Mouse (Mus musculus) megakaryocyte, embryonic 14.5 days (primary cell): Measurements from ENCODE around the gene Klhl22. TPM values are rescaled to one million over a fixed set of nuclear protein-coding genes. Genes with fewer than 3 reads are reported as not detected.

ENCODE experiments used
- H3K27me3 ChIP-seq: replicated peaks from 2 replicates; pipeline ENCODE3; 2012; ENCODE audit warnings: inconsistent platforms
- H3K36me3 ChIP-seq: replicated peaks from 2 replicates; pipeline ENCODE3; 2012; ENCODE audit warnings: low read length, inconsistent platforms, mixed read lengths
- H3K4me1 ChIP-seq: 2 replicates; pipeline ENCODE4 v1.6.1; 2012; ENCODE audit warnings: inconsistent platforms
- H3K4me3 ChIP-seq: replicated peaks from 2 replicates; pipeline ENCODE3; 2012; ENCODE audit warnings: moderate library complexity, mild to moderate bottlenecking, inconsistent platforms
- H3K9me3 ChIP-seq: 2 replicates; pipeline ENCODE4 v1.6.1; 2012; ENCODE audit warnings: inconsistent platforms
- FLI1 ChIP-seq: IDR thresholded peaks from 2 replicates; pipeline ENCODE4 v1.6.1; 2012; ENCODE audit warnings: low read length, inconsistent platforms, mixed read lengths
- GATA1 ChIP-seq: IDR thresholded peaks from 3 replicates; pipeline ENCODE4 v1.6.1; 2012; ENCODE audit warnings: mixed read lengths, low read length, inconsistent platforms, borderline replicate concordance
- polyA plus RNA-seq: library from polyadenylated mRNA; stranded (reverse); fragments of >175 nt; gene quantifications from 2 replicates; pipeline ENCODE4 v1.2.3, GENCODE M21; 2012; ENCODE audit warnings: low replicate concordance; ENCODE audit not compliant: insufficient read depth

Klhl22 gene
- 0.65 and 4.0 TPM in 2 replicates for polyA plus RNA-seq

- peak within 1 kb of the TSS; percentile 91 for H3K4me3 ChIP-seq
- peaks cover 48% of the 10 kb centered on the region for H3K27me3 ChIP-seq
- no peaks in the 10 kb centered on the region; the same call in 1 of the 2 replicates for H3K9me3 ChIP-seq
- peaks cover 37% of the 10 kb centered on the region for H3K4me1 ChIP-seq
- peaks cover 4% of the 10 kb centered on the region for H3K36me3 ChIP-seq
- TF ChIP-seq FLI1 (no peak), GATA1 (no peak)
These were observed at the start of gene Klhl22 for GRCm38 (mm10) chr16:17759344-17759773. TSS of gene Klhl22 (plus strand) at chr16:17759618.

GRCm38 (mm10) chr16:17717791-17718190 is 41.6 kb upstream of the Klhl22 start:
- H3K9me3 ChIP-seq = peaks cover 4% of the 10 kb centered on the region; the same call in 1 of the 2 replicates
- peaks cover 33% of the 10 kb centered on the region for H3K36me3 ChIP-seq
- TF ChIP-seq GATA1 (no peak), FLI1 (no peak)
- no peak overlapping the region for H3K4me3 ChIP-seq
- peaks cover 60% of the 10 kb centered on the region for H3K4me1 ChIP-seq
- H3K27me3 ChIP-seq = no peaks in the 10 kb centered on the region

- Histone ChIP-seq H3K27me3 (no peaks in the 10 kb centered on the region), H3K36me3 (peaks cover 11% of the 10 kb centered on the region), H3K4me1 (peaks cover 54% of the 10 kb centered on the region), H3K9me3 (peaks cover 2% of the 10 kb centered on the region; the same call in 1 of the 2 replicates), H3K4me3 (peak overlapping the region; percentile 97)
- TF ChIP-seq FLI1 (no peak), GATA1 (no peak)
These were observed 38.2 kb upstream of the Klhl22 start for GRCm38 (mm10) chr16:17721114-17721808.

- H3K9me3 ChIP-seq = no peaks in the 10 kb centered on the region
- no peaks in the 10 kb centered on the region for H3K27me3 ChIP-seq
- no peak for TF ChIP-seq FLI1
- TF ChIP-seq GATA1 = no peak
- H3K4me1 ChIP-seq = peaks cover 54% of the 10 kb centered on the region
- peak overlapping the region; percentile 97 for H3K4me3 ChIP-seq
- H3K36me3 ChIP-seq = peaks cover 10% of the 10 kb centered on the region
These were observed 37.5 kb upstream of the Klhl22 start for GRCm38 (mm10) chr16:17721822-17722460.

GRCm38 (mm10) chr16:17722461-17723324 is 36.7 kb upstream of the Klhl22 start:
- TF ChIP-seq FLI1 (peak; percentile 26; the same call in 1 of the 2 replicates), GATA1 (no peak)

GRCm38 (mm10) chr16:17723325-17723626 is 36.1 kb upstream of the Klhl22 start:
- Histone ChIP-seq H3K4me1 (peaks cover 51% of the 10 kb centered on the region), H3K9me3 (no peaks in the 10 kb centered on the region), H3K27me3 (no peaks in the 10 kb centered on the region), H3K4me3 (peak overlapping the region; percentile 97), H3K36me3 (peaks cover 10% of the 10 kb centered on the region)
- TF ChIP-seq FLI1 (no peak), GATA1 (no peak)

More at GRCm38 (mm10) chr16:17722461-17723324, 36.7 kb upstream of the Klhl22 start:
- Histone ChIP-seq H3K9me3 (no peaks in the 10 kb centered on the region), H3K36me3 (peaks cover 10% of the 10 kb centered on the region), H3K27me3 (no peaks in the 10 kb centered on the region), H3K4me3 (peak overlapping the region; percentile 97), H3K4me1 (peaks cover 54% of the 10 kb centered on the region)

GRCm38 (mm10) chr16:17724448-17724847 is 35.0 kb upstream of the Klhl22 start:
- Histone ChIP-seq H3K27me3 (no peaks in the 10 kb centered on the region), H3K4me3 (peak overlapping the region; percentile 80), H3K9me3 (no peaks in the 10 kb centered on the region), H3K4me1 (peaks cover 49% of the 10 kb centered on the region), H3K36me3 (peaks cover 7% of the 10 kb centered on the region)
- TF ChIP-seq FLI1 (no peak), GATA1 (peak; percentile 50; the same call in 1 of the 3 replicates)

- peak overlapping the region; percentile 83 for H3K4me3 ChIP-seq
These were observed 32.1 kb upstream of the Klhl22 start for GRCm38 (mm10) chr16:17727179-17727861.

GRCm38 (mm10) chr16:17729974-17730373 is 29.4 kb upstream of the Klhl22 start:
- peaks cover 25% of the 10 kb centered on the region for H3K27me3 ChIP-seq
- H3K36me3 ChIP-seq = no peaks in the 10 kb centered on the region
- H3K4me1 ChIP-seq = peaks cover 20% of the 10 kb centered on the region
- no peak overlapping the region for H3K4me3 ChIP-seq
- H3K9me3 ChIP-seq = no peaks in the 10 kb centered on the region
- TF ChIP-seq GATA1 (no peak), FLI1 (no peak)

More at GRCm38 (mm10) chr16:17727179-17727861, 32.1 kb upstream of the Klhl22 start:
- Histone ChIP-seq H3K9me3 (no peaks in the 10 kb centered on the region), H3K4me1 (peaks cover 24% of the 10 kb centered on the region), H3K36me3 (no peaks in the 10 kb centered on the region), H3K27me3 (peaks cover 4% of the 10 kb centered on the region)
- no peak for TF ChIP-seq FLI1
- no peak for TF ChIP-seq GATA1
